Mouse (Mus musculus) CH12.LX (cell line): ENCODE results near the gene Fam227a. TPM values are rescaled to one million over a fixed set of nuclear protein-coding genes. Genes with fewer than 3 reads are reported as not detected.
A peak's percentile ranks its signal among the peaks of the same experiment; 100 is the strongest.

ENCODE experiments used
- DNase-seq: peaks from one replicate; pipeline ENCODE4 v3.0.0-alpha.2; 2013; ENCODE audit errors: extremely low read depth
- H3K27ac ChIP-seq: 2 replicates; pipeline ENCODE4 v1.5.1; 2012; ENCODE audit warnings: low read depth, mild to moderate bottlenecking, control low read depth, moderate library complexity; ENCODE audit not compliant: insufficient read depth
- H3K27me3 ChIP-seq: replicated peaks from 2 replicates; pipeline ENCODE3; 2012; ENCODE audit warnings: inconsistent platforms
- H3K36me3 ChIP-seq, 2 experiments: replicated peaks in 1 of 2; 2 replicates each; pipeline versions ENCODE3 to v1.6.1; 2012; ENCODE audit warnings: inconsistent platforms in 1 of 2, low read length in 1 of 2, mild to moderate bottlenecking in 1 of 2, mixed read lengths in 1 of 2, moderate library complexity in 1 of 2; ENCODE audit not compliant: control insufficient read depth in 1 of 2, insufficient read depth in 1 of 2
- H3K4me1 ChIP-seq, 2 experiments: 2 replicates each; pipeline ENCODE4 v1.6.1; 2012; ENCODE audit warnings: inconsistent platforms in 1 of 2, moderate library complexity in 1 of 2; ENCODE audit not compliant: insufficient read depth in 2 of 2, control insufficient read depth in 1 of 2
- H3K4me2 ChIP-seq: 2 replicates; pipeline ENCODE4 v1.6.1; 2012; ENCODE audit warnings: low read depth, mild to moderate bottlenecking, control low read depth; ENCODE audit not compliant: poor library complexity, insufficient read depth, severe bottlenecking
- H3K4me3 ChIP-seq, 3 experiments: fragments of 150-350 bp in 1 of 3; sonication (generic) in 1 of 3; replicated peaks in 1 of 3; 2 replicates each; pipeline versions ENCODE3 to v1.5.1; 2011 to 2012; ENCODE audit warnings: low read depth in 2 of 3, low read length in 2 of 3, mild to moderate bottlenecking in 2 of 3, moderate library complexity in 2 of 3, control low read depth in 1 of 3, improper control_type of control experiment in 1 of 3, inconsistent platforms in 1 of 3, mixed read lengths in 1 of 3; ENCODE audit not compliant: poor library complexity in 1 of 3
- H3K79me2 ChIP-seq: replicated peaks from 2 replicates; pipeline ENCODE4 v1.6.1; 2012; ENCODE audit warnings: mild to moderate bottlenecking, moderate library complexity; ENCODE audit not compliant: control insufficient read depth, poor library complexity, insufficient read depth, severe bottlenecking; ENCODE audit errors: extremely low read depth
- H3K9ac ChIP-seq: 2 replicates; pipeline ENCODE4 v1.6.1; 2012; ENCODE audit warnings: low read depth, mild to moderate bottlenecking, control low read depth, moderate library complexity; ENCODE audit not compliant: insufficient read depth
- H3K9me3 ChIP-seq: replicated peaks from 2 replicates; pipeline ENCODE3; 2012; ENCODE audit warnings: low read length, inconsistent platforms, mixed read lengths
- BHLHE40 ChIP-seq: IDR thresholded peaks from 2 replicates; pipeline ENCODE4 v1.6.1; 2011; ENCODE audit warnings: mild to moderate bottlenecking, low read depth, low read length, improper control_type of control experiment
- CHD2 ChIP-seq: IDR thresholded peaks from 2 replicates; pipeline ENCODE4 v1.6.1; 2011; ENCODE audit warnings: low read length, improper control_type of control experiment
- CTCF ChIP-seq, 2 experiments: IDR thresholded peaks in 1 of 2; conservative IDR thresholded peaks in 1 of 2; 2 replicates each; pipeline ENCODE4 v1.5.1; 2011 to 2012; ENCODE audit warnings: low read depth in 2 of 2, low read length in 2 of 2, improper control_type of control experiment in 1 of 2, inconsistent platforms in 1 of 2, mild to moderate bottlenecking in 1 of 2, moderate library complexity in 1 of 2
- ELF1 ChIP-seq: IDR thresholded peaks from 2 replicates; pipeline ENCODE4 v1.6.1; 2014; ENCODE audit warnings: low read depth, mild to moderate bottlenecking, inconsistent platforms, low read length, improper control_type of control experiment
- EP300 ChIP-seq: IDR thresholded peaks from 2 replicates; pipeline ENCODE4 v1.6.1; 2011; ENCODE audit warnings: low read length, improper control_type of control experiment
- ETS1 ChIP-seq: conservative IDR thresholded peaks from 2 replicates; pipeline ENCODE4 v1.6.1; 2012; ENCODE audit warnings: low read depth, mild to moderate bottlenecking, inconsistent platforms, low read length, improper control_type of control experiment, moderate library complexity
- JUN ChIP-seq: IDR thresholded peaks from 2 replicates; pipeline ENCODE4 v1.6.1; 2011; ENCODE audit warnings: low read depth, mild to moderate bottlenecking, low read length, improper control_type of control experiment, moderate library complexity; ENCODE audit not compliant: insufficient read depth
- JUND ChIP-seq: conservative IDR thresholded peaks from 2 replicates; pipeline ENCODE4 v1.6.1; 2011; ENCODE audit warnings: low read depth, low read length, improper control_type of control experiment
- KAT2A ChIP-seq: IDR thresholded peaks from 2 replicates; pipeline ENCODE4 v1.6.1; 2012; ENCODE audit warnings: low read length, improper control_type of control experiment, inconsistent platforms; ENCODE audit not compliant: insufficient replicate concordance
- MAFK ChIP-seq: IDR thresholded peaks from 2 replicates; pipeline ENCODE4 v1.6.1; 2011; ENCODE audit warnings: low read length, improper control_type of control experiment; ENCODE audit not compliant: insufficient replicate concordance
- MAX ChIP-seq: IDR thresholded peaks from 2 replicates; pipeline ENCODE4 v1.6.1; 2011; ENCODE audit warnings: low read length, improper control_type of control experiment
- MAZ ChIP-seq: IDR thresholded peaks from 2 replicates; pipeline ENCODE4 v1.6.1; 2012; ENCODE audit warnings: low read depth, mild to moderate bottlenecking, inconsistent platforms, low read length, improper control_type of control experiment, moderate library complexity
- MEF2A ChIP-seq: IDR thresholded peaks from 2 replicates; pipeline ENCODE4 v1.6.1; 2014; ENCODE audit warnings: low read depth, mild to moderate bottlenecking, inconsistent platforms, low read length, improper control_type of control experiment, borderline replicate concordance
- MXI1 ChIP-seq: IDR thresholded peaks from 2 replicates; pipeline ENCODE4 v1.6.1; 2011; ENCODE audit warnings: mild to moderate bottlenecking, low read depth, low read length, improper control_type of control experiment
- MYC ChIP-seq: IDR thresholded peaks from 2 replicates; pipeline ENCODE4 v1.6.1; 2011; ENCODE audit warnings: low read depth, mild to moderate bottlenecking, improper control_type of control experiment, low read length
- PAX5 ChIP-seq: IDR thresholded peaks from 2 replicates; pipeline ENCODE4 v1.6.1; 2012; ENCODE audit warnings: low read length, inconsistent platforms, mixed read lengths
- POLR2A ChIP-seq: IDR thresholded peaks from 2 replicates; pipeline ENCODE4 v1.6.1; 2011; ENCODE audit warnings: low read depth, mild to moderate bottlenecking, improper control_type of control experiment, low read length
- POLR2AphosphoS2 ChIP-seq: IDR thresholded peaks from 2 replicates; pipeline ENCODE4 v1.6.1; 2011; ENCODE audit warnings: low read depth, low read length, improper control_type of control experiment
- RAD21 ChIP-seq: IDR thresholded peaks from 2 replicates; pipeline ENCODE4 v1.6.1; 2011; ENCODE audit warnings: low read depth, mild to moderate bottlenecking, low read length, improper control_type of control experiment, moderate library complexity
- RCOR1 ChIP-seq: conservative IDR thresholded peaks from 2 replicates; pipeline ENCODE4 v1.6.1; 2012; ENCODE audit warnings: low read depth, mild to moderate bottlenecking, inconsistent platforms, low read length, improper control_type of control experiment
- SIN3A ChIP-seq: IDR thresholded peaks from 2 replicates; pipeline ENCODE4 v1.6.1; 2012; ENCODE audit warnings: low read length, improper control_type of control experiment, inconsistent platforms
- SMC3 ChIP-seq: IDR thresholded peaks from 2 replicates; pipeline ENCODE4 v1.6.1; 2011; ENCODE audit warnings: low read depth, low read length, improper control_type of control experiment
- ZMIZ1 ChIP-seq: IDR thresholded peaks from 2 replicates; pipeline ENCODE4 v1.6.1; 2012; ENCODE audit warnings: low read depth, mild to moderate bottlenecking, inconsistent platforms, low read length, improper control_type of control experiment
- ZNF384 ChIP-seq: IDR thresholded peaks from 2 replicates; pipeline ENCODE4 v1.6.1; 2012; ENCODE audit warnings: low read depth, low read length, improper control_type of control experiment, inconsistent platforms
- dilution Hi-C: fragments of 300-500 bp; cut with MboI; formaldehyde crosslinking; loops from 2 replicates; pipeline ENCODE4 v1.14.3; 2020; ENCODE audit warnings: low sequenced_read_pairs; ENCODE audit not compliant: extremely low pct_unique_long_range_greater_than_20kb, extremely low pct_ligation_motif_present
- in situ Hi-C: fragments of 300-500 bp; cut with MboI; formaldehyde crosslinking; loops from 3 replicates; pipeline ENCODE4 v1.14.3; 2019; ENCODE audit warnings: low sequenced_read_pairs, low pct_ligation_motif_present, low pct_unique_long_range_greater_than_20kb, mixed read lengths
- polyA plus RNA-seq: library from polyadenylated mRNA; unstranded; fragments of >175 nt; gene quantifications from 2 replicates; pipeline ENCODE4 v1.2.1, GENCODE M21; 2012; ENCODE audit warnings: low read depth; ENCODE audit not compliant: insufficient read length
- total RNA-seq, 2 experiments: library from RNA; depleted of rRNA; stranded (reverse); fragments of 300-350 nt in 1 of 2; fragments of >200 nt in 1 of 2; gene quantifications; 2 replicates each; pipeline ENCODE4 v1.2.3; 2012 to 2014

The Fam227a gene
- total and polyA plus RNA-seq, 3 experiments: 0.20 to 0.48 (median 0.42) TPM

GRCm38 (mm10) chr15:79687175-79687574, 28.4 kb upstream of the Fam227a start:
- Histone ChIP-seq H3K27me3 (peaks cover 15% of the 10 kb centered on the region), H3K9ac (peak overlapping the region; percentile 93), H3K4me1 (peaks cover 8 to 66% of the 10 kb centered on the region in 2 experiments), H3K27ac (peak overlapping the region; percentile 62), H3K79me2 (peaks cover 61% of the 10 kb centered on the region), H3K36me3 (peaks cover 0 to 9% of the 10 kb centered on the region in 2 experiments), H3K4me2 (peak overlapping the region; percentile 70; the same call in 1 of the 2 replicates), H3K4me3 (peak overlapping the region; percentile 90 to 94 (median 91)), H3K9me3 (no peaks in the 10 kb centered on the region)
- DNase-seq: no peak
- TF ChIP-seq MYC (0 out of 2 replicates have a peak, but pooled peaks have one; percentile 30), MAZ (0 out of 2 replicates have a peak, but pooled peaks have one; percentile 43), RAD21 (no peak), KAT2A (0 out of 2 replicates have a peak, but pooled peaks have one; percentile 29), SMC3 (no peak), SIN3A (peak; percentile 34), CTCF (conservative IDR thresholded peaks at IDR 0.05 in 1 of 2, IDR thresholded peaks at IDR 0.05 in 1 of 2; ENCODE audit: low read depth in 2 of 2, low read length in 2 of 2) (no peak), RCOR1 (no peak), MXI1 (peak; percentile 60), MEF2A (no peak), ELF1 (no peak)
- in situ Hi-C loops: no loop called here
- dilution Hi-C loops: no loop called here

- Histone ChIP-seq H3K4me3 (peak overlapping the region; percentile 70 to 91 (median 90)), H3K4me2 (peak overlapping the region; percentile 70), H3K27me3 (peaks cover 15% of the 10 kb centered on the region), H3K79me2 (peaks cover 60% of the 10 kb centered on the region), H3K9ac (peak overlapping the region; percentile 93), H3K36me3 (peaks cover 0 to 17% of the 10 kb centered on the region in 2 experiments), H3K27ac (peak overlapping the region; percentile 16; the same call in 1 of the 2 replicates), H3K9me3 (no peaks in the 10 kb centered on the region), H3K4me1 (peaks cover 10 to 66% of the 10 kb centered on the region in 2 experiments)
- TF ChIP-seq MAFK: no peak
- no peak for TF ChIP-seq ETS1
- TF ChIP-seq EP300: no peak
- no peak for TF ChIP-seq SMC3
- peak; percentile 38; the same call in 1 of the 2 replicates for TF ChIP-seq POLR2AphosphoS2
- TF ChIP-seq MYC: peak; percentile 93
- TF ChIP-seq MAX: peak; percentile 96
- no peak for TF ChIP-seq JUND
- peak; percentile 92 for TF ChIP-seq MXI1
- TF ChIP-seq CHD2: no peak
- no peak for TF ChIP-seq ZNF384
- peak; percentile 36; the same call in 1 of the 2 replicates for TF ChIP-seq POLR2A
- TF ChIP-seq RCOR1: no peak
- TF ChIP-seq SIN3A: peak; percentile 78
- no peak for TF ChIP-seq JUN
- TF ChIP-seq BHLHE40: no peak
- no peak for TF ChIP-seq PAX5
- peak; percentile 52; the same call in 1 of the 2 replicates for TF ChIP-seq ZMIZ1
- no peak for TF ChIP-seq KAT2A
- in situ Hi-C loops (no loop called here), dilution Hi-C loops (no loop called here)
- DNase-seq: peak; percentile 45
Observed at GRCm38 (mm10) chr15:79686046-79686869, 27.5 kb upstream of the Fam227a start.
